Mouse (Mus musculus) limb, embryonic 11.5 days (tissue): Measurements from ENCODE around the gene Psors1c2. TPM values are rescaled to one million over a fixed set of nuclear protein-coding genes. Genes with fewer than 3 reads are reported as not detected.

ENCODE experiments used
- ATAC-seq: fragments of 200-750 bp; cut with Nextera tagmentation; 2 replicates; pipeline ENCODE4 v1.8.0; 2017; ENCODE audit warnings: low read depth; ENCODE audit not compliant: insufficient number of reproducible peaks, low FRiP score, low TSS enrichment
- DNase-seq: peaks from one replicate; pipeline ENCODE4 v3.0.0-alpha.2; 2015; ENCODE audit warnings: low spot score
- H3K27ac ChIP-seq: fragments of 300-500 bp; sonication (generic); replicated peaks from 2 replicates; pipeline ENCODE4 v1.5.1; 2014; ENCODE audit warnings: low read depth, mild to moderate bottlenecking, low read length
- H3K27me3 ChIP-seq: fragments of 300-500 bp; sonication (generic); 2 replicates; pipeline ENCODE4 v1.6.1; 2014; ENCODE audit warnings: mild to moderate bottlenecking, low read length, mixed read lengths; ENCODE audit not compliant: control insufficient read depth, insufficient read depth
- H3K36me3 ChIP-seq: fragments of 300-500 bp; sonication (generic); 2 replicates; pipeline ENCODE4 v1.6.1; 2014; ENCODE audit warnings: mild to moderate bottlenecking, low read length, moderate library complexity, mixed read lengths; ENCODE audit not compliant: control insufficient read depth, insufficient read depth
- H3K4me1 ChIP-seq: fragments of 300-500 bp; sonication (generic); 2 replicates; pipeline ENCODE4 v1.6.1; 2014; ENCODE audit warnings: low read length, mixed read lengths; ENCODE audit not compliant: control insufficient read depth, insufficient read depth
- H3K4me2 ChIP-seq: fragments of 300-500 bp; sonication (generic); 2 replicates; pipeline ENCODE4 v1.6.1; 2014; ENCODE audit warnings: low read depth, mild to moderate bottlenecking, moderate library complexity; ENCODE audit not compliant: severe bottlenecking
- H3K4me3 ChIP-seq: fragments of 300-500 bp; sonication (generic); 2 replicates; pipeline ENCODE4 v1.5.1; 2014; ENCODE audit warnings: low read depth, low read length
- H3K9ac ChIP-seq: fragments of 300-500 bp; sonication (generic); 2 replicates; pipeline ENCODE4 v1.6.1; 2014; ENCODE audit warnings: mild to moderate bottlenecking, low read length
- H3K9me3 ChIP-seq: fragments of 300-500 bp; sonication (generic); 2 replicates; pipeline ENCODE4 v1.6.1; 2016; ENCODE audit warnings: low read length; ENCODE audit not compliant: control insufficient read depth
- WGBS: fragments of 180-500 bp; shearing (Covaris S2); extraction: QIAGEN DNeasy Blood & Tissue Kit; methylation state at CpG from one replicate; pipeline ENCODE4 v1.1.7; 2014; 5-methylcytosine and 5-hydroxymethylcytosine counted together
- polyA plus RNA-seq: library from polyadenylated mRNA; unstranded; fragments of >200 nt; fragmentation: Nextera tagmentation; extraction: Ambion mirVana; gene quantifications from 2 replicates; pipeline ENCODE4 v1.2.1, GENCODE M21; 2014

Gene Psors1c2
- polyA plus RNA-seq, 1 experiment from 2014 or later: 0.72 TPM

DNA sequence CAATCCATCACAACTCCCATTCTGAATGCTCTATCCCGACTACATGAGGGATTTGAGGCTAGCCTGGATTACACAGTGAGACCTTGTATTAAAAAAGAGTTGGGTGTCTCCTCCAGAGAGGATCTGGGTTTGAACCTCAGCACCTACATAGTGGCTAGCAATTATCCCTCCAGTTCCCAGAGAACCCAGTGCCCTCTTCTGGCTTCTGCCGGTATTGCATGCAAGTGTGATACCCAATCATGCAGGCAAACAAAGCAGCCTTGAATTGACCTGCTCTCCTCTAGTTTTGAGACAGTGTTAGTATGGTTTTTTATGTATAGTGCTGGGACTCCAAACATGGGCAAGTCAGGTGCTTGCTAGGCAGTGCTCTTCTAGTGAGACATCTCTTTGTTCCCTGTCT is 19.1 kb upstream of the Psors1c2 start:
- Histone ChIP-seq H3K27me3 (no peaks in the 10 kb centered on the region), H3K4me3 (no peak overlapping the region), H3K4me2 (no peak overlapping the region), H3K9ac (no peak overlapping the region), H3K9me3 (no peaks in the 10 kb centered on the region), H3K36me3 (no peaks in the 10 kb centered on the region), H3K4me1 (peaks cover 16% of the 10 kb centered on the region), H3K27ac (no peak overlapping the region)
- WGBS: 21% methylated on average over 2 of the region's 2 CpGs
- DNase-seq: peak; percentile 90
- ATAC-seq: no peak

DNA sequence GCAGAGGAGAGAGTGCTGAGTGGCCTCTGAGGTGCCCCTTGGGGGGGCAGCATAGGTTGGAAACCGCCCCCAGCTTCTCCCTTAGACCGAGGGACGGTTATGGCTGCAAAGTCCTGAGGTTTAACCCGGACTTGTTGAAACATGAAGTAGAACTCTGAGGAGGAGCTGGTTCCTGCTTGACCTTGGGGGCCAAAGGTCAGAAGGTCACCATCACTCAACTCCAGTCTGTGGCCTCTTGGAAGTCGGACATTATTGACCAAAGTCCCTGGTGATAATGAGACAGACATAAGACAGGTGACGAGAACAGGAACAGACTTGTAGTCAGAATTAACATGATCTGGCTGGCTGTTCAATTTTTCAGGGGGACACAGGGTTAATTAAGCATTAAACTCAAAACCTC is 18.2 kb upstream of the Psors1c2 start:
- Histone ChIP-seq H3K9me3 (no peaks in the 10 kb centered on the region), H3K27me3 (no peaks in the 10 kb centered on the region), H3K4me3 (no peak overlapping the region), H3K4me1 (peaks cover 16% of the 10 kb centered on the region), H3K9ac (0 out of 2 replicates have a peak overlapping the region, but pooled peaks have one; percentile 30), H3K27ac (no peak overlapping the region), H3K36me3 (no peaks in the 10 kb centered on the region), H3K4me2 (peak overlapping the region; percentile 84)
- ATAC-seq (no peak), DNase-seq (no peak)
- WGBS: 24% methylated on average over 6 of the region's 6 CpGs

DNA sequence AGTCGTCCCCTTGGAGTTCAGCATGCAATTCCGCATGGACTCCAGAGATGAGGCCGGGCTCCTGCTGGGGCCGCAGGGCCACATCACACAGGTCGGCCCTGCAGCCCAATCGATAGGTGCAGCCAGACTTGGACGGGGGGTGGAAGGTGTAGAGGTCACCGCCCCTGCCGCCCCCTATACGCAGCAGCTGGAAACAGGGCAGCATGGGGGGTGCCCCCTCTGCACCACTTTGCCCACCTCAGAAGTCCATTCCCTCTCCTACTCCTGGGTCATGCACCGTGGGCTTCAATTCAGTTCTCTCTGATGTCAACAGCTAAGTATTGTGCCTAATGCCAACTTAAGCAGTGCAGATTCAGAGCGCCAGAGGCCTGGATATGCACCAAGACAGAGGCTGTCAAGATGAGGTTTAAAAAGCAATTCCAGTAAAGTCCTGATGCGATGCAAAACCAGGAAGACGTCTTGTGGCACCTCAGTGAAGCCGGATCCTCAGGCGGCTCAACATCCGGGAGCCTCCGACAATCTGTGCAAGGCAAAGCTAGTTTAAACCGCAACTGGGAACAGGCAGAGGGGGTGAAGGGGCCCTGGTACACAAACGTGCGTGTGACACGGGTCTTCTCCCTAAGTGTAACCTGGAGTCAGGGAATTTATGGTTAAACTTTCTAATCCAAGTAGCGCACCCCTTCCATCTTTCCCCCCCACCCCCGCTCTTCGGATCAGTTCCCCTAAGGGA is 16.9 kb upstream of the Psors1c2 start:
- Histone ChIP-seq H3K4me1 (peaks cover 16% of the 10 kb centered on the region), H3K9me3 (no peaks in the 10 kb centered on the region), H3K4me3 (peak overlapping the region; percentile 57), H3K27me3 (no peaks in the 10 kb centered on the region), H3K27ac (no peak overlapping the region), H3K9ac (peak overlapping the region; percentile 57), H3K36me3 (peaks cover 3% of the 10 kb centered on the region; the same call in 1 of the 2 replicates), H3K4me2 (peak overlapping the region; percentile 84)
- no peak; the same call in 1 of the 2 replicates for ATAC-seq
- 6% methylated on average over 25 of the region's 25 CpGs for WGBS
- peak; percentile 64 for DNase-seq

DNA sequence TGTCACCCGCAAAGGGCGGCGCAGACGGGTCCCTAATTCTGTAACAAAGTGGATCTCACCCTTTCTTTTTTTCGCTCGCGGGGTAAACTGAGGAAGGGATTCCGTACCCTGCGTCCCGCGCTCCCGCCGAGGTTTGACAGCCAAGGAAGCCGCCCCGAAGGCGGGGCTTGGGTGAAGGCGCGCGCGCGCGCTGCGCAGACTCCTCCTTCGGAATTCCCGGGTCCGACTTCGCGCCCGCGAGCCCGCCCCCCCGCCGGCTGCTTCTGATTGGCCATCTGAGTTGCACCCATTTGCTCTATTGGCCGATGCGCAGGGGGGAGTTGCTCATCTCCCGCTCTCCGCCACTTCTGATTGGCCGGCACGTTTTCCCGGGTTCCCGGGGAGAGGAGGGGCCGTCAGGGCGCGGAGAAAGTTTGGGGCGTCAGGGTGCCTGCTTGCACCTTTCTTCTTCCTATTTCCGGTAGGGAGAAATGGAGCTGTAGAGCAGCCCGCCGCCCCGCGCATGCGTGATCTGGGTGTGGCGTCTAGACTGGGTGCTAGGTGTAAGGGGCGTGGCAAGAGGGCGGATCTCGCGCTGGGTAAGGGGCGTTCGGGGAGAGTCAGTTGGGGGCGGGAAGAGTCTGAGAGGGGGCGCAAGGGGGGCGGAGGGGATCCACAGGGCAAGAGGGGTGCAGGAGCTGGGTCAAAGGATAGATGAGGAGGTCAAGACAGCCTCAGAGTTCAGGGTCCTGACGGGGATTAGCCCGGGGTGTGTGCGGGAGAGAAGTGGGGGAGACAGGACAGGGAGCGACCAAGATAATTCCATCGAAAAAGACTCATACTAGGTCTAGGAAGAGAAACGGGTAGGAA is 16.1 kb upstream of the Psors1c2 start, which contains the start of the genes Tcf19 and Cchcr1:
Tcf19 (minus strand) TSS at position 173 of the 849 bp plus-strand sequence.
Cchcr1 (plus strand) TSS at position 449 of the 849 bp plus-strand sequence.
- no peaks in the 10 kb centered on the region for H3K9me3 ChIP-seq
- H3K9ac ChIP-seq: peak within 1 kb of the TSS; percentile 57
- ATAC-seq: peak; percentile 94
- H3K4me2 ChIP-seq: peak within 1 kb of the TSS; percentile 84
- under 1% methylated on average over 67 of the region's 67 CpGs for WGBS
- H3K27me3 ChIP-seq: no peaks in the 10 kb centered on the region
- peak; percentile 98 for DNase-seq
- 0 out of 2 replicates have a peak within 1 kb of the TSS, but pooled peaks have one; percentile 39 for H3K27ac ChIP-seq
- H3K4me1 ChIP-seq: peaks cover 16% of the 10 kb centered on the region
- peak within 1 kb of the TSS; percentile 57 for H3K4me3 ChIP-seq
- peaks cover 3% of the 10 kb centered on the region; the same call in 1 of the 2 replicates for H3K36me3 ChIP-seq

DNA sequence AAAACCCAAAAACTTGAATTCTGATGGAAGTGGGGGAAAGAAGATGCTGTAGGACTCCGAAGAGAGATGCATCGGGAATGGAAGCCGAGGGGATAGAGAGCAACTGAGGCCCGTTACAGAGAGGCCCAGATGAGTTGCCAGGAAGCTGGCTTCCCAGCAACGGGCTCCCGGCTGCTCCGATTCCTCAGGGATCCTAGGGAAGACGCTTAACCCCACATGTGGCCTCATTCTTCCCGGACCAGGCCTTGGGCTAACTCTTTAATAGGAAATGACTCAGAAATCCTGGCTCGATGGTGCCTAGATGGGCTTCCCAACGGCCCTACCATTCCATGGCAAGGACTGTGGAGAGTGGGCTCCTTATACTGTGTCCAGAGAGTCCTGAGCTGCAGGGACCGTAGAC is 15.5 kb upstream of the Psors1c2 start:
- WGBS: 12% methylated on average over 12 of the region's 12 CpGs
- Histone ChIP-seq H3K9ac (peak overlapping the region; percentile 55), H3K27ac (no peak overlapping the region), H3K4me2 (peak overlapping the region; percentile 84), H3K4me1 (peaks cover 16% of the 10 kb centered on the region), H3K27me3 (no peaks in the 10 kb centered on the region), H3K9me3 (no peaks in the 10 kb centered on the region), H3K4me3 (peak overlapping the region; percentile 57), H3K36me3 (peaks cover 3% of the 10 kb centered on the region; the same call in 1 of the 2 replicates)
- no peak for DNase-seq
- ATAC-seq: no peak

DNA sequence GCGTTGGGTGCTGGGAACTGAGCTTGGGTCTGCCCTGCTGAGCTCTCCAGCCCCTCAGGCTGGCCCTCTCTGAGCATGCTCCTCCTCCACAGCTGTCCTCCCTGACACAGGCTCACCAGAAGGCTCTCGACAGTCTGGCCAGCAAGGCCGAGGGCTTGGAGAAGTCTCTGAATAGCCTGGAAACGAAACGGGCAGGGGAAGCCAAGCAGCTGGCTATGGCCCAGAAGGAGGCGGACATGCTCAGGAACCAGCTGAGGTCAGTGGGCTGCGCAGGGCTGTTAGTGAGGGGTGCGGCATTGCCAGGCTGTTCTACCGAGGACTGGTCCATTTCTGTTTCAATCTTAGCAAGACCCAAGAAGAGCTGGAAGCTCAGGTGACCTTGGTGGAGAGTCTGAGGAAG is 8.6 kb upstream of the Psors1c2 start:
- ATAC-seq: no peak
- WGBS: 91% methylated on average over 9 of the region's 9 CpGs
- Histone ChIP-seq H3K4me3 (no peak overlapping the region), H3K4me2 (no peak overlapping the region), H3K27ac (no peak overlapping the region), H3K4me1 (no peaks in the 10 kb centered on the region), H3K9me3 (no peaks in the 10 kb centered on the region), H3K36me3 (peaks cover 11% of the 10 kb centered on the region; the same call in 1 of the 2 replicates), H3K9ac (no peak overlapping the region), H3K27me3 (no peaks in the 10 kb centered on the region)
- no peak for DNase-seq

DNA sequence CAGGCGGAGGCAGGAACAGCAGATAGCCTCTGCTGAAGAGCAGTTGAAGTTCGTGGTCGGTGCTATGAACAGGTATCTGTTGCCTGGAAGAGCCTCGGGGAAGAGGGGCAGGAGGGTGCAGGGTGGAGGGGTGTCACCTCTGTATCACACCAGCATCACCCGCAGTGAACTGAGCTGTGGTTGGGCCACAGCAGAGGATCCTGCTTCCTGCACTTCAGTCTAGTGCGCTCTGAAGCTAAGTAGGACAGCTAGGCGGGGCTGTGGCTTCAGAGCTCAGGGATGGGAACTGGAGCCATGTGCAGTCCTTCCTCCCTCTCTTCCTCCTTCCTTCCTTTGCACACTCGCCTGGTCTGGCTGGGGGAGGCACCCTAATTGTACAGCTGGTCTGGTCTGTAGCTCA is 6.4 kb upstream of the Psors1c2 start:
- 85% methylated on average over 8 of the region's 8 CpGs for WGBS
- Histone ChIP-seq H3K27ac (no peak overlapping the region), H3K9ac (no peak overlapping the region), H3K9me3 (no peaks in the 10 kb centered on the region), H3K4me3 (no peak overlapping the region), H3K4me2 (no peak overlapping the region), H3K36me3 (peaks cover 12% of the 10 kb centered on the region), H3K4me1 (no peaks in the 10 kb centered on the region), H3K27me3 (no peaks in the 10 kb centered on the region)
- DNase-seq: no peak
- ATAC-seq: no peak

DNA sequence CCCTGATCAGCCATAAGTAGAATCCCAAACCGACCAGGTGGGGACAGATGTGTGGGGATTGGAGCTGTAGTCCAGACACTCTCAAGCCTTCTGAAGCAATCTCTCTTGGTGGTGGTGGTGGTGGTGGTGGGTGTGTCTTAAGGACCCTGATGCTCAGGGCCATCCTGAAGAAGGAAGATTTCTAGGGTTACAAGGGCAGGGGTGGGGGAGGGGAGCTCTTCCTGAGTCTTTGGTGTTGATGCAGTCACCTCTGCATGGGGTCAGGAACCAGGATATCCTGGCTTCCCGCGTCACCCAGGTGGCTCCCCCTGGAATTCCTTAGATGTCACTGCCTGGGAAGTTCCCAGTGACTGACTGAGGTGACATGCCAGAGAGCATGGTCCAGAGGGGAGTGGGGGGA is 641 bp upstream of the Psors1c2 start:
- H3K27me3 ChIP-seq: no peaks in the 10 kb centered on the region
- DNase-seq: no peak
- no peaks in the 10 kb centered on the region for H3K9me3 ChIP-seq
- WGBS: 18% methylated on average over 3 of the region's 3 CpGs
- H3K4me2 ChIP-seq: no peak overlapping the region
- H3K4me1 ChIP-seq: 0 out of 2 replicates have a peak, but pooled peaks cover 3% of the 10 kb centered on the region
- H3K4me3 ChIP-seq: no peak overlapping the region
- no peak overlapping the region for H3K9ac ChIP-seq
- H3K27ac ChIP-seq: no peak overlapping the region
- H3K36me3 ChIP-seq: peaks cover 10% of the 10 kb centered on the region
- no peak for ATAC-seq
